Mouse (Mus musculus): Measurements from ENCODE around the gene Becn1. TPM values are rescaled to one million over a fixed set of nuclear protein-coding genes. Genes with fewer than 3 reads are reported as not detected.
"Not testable (repeated sequence)": the region's sequence is repeated elsewhere in the genome, so short reads cannot be mapped to it uniquely, and the experiment has no call there.

The Becn1 gene
- total RNA-seq (2021), result 100 to 1,000 TPM; 219 to 223 TPM
- long read RNA-seq, experiment 1, full-length matches to known transcripts, result 146 of 184 reads
- long read RNA-seq, experiment 1, partial matches to known transcripts, result 15 of 184 reads
- long read RNA-seq, experiment 1, other reads (novel, unspliced or antisense), result 23 of 184 reads
- long read RNA-seq, experiment 2, full-length matches to known transcripts, result 180 of 221 reads
- long read RNA-seq, experiment 2, partial matches to known transcripts, result 10 of 221 reads
- long read RNA-seq, experiment 2, other reads (novel, unspliced or antisense), result 31 of 221 reads

GRCm38 (mm10) chr11:101302004-101302798 is at the start of gene Becn1:
TSS of gene Becn1 (minus strand) at chr11:101302286.
- H3K27ac ChIP-seq, result peak within 1 kb of the TSS; percentile 82
- peak within 1 kb of the TSS; percentile 98 for H3K4me3 ChIP-seq
- peak; percentile 99 for TF ChIP-seq CTCF (conservative IDR thresholded peaks at IDR 0.05)
- DNase-seq (ENCODE audit: low spot score in 2 of 2), result peak; percentile 95 to 100

- Histone ChIP-seq H3K4me3 (no peak overlapping the region), H3K27ac (no peak overlapping the region)
- no peak for DNase-seq (ENCODE audit: low spot score in 2 of 2)
- no peak for TF ChIP-seq CTCF (conservative IDR thresholded peaks at IDR 0.05)
Observed at GRCm38 (mm10) chr11:101351721-101352111, 49.6 kb upstream of the Becn1 start.

- no peak overlapping the region for H3K4me3 ChIP-seq
- no peak for TF ChIP-seq CTCF (conservative IDR thresholded peaks at IDR 0.05)
- no peak overlapping the region for H3K27ac ChIP-seq
- DNase-seq (ENCODE audit: low spot score in 2 of 2), result no peak
Observed at GRCm38 (mm10) chr11:101351100-101351720, 49.1 kb upstream of the Becn1 start.

- DNase-seq (ENCODE audit: low spot score in 2 of 2), result no peak
- H3K4me3 ChIP-seq, result no peak overlapping the region
- no peak overlapping the region for H3K27ac ChIP-seq
- TF ChIP-seq CTCF (conservative IDR thresholded peaks at IDR 0.05), result no peak
Observed at GRCm38 (mm10) chr11:101349216-101349615, 47.1 kb upstream of the Becn1 start.

GRCm38 (mm10) chr11:101348774-101349173 is 46.7 kb upstream of the Becn1 start:
- DNase-seq (ENCODE audit: low spot score in 2 of 2), result no peak
- Histone ChIP-seq H3K4me3 (no peak overlapping the region), H3K27ac (no peak overlapping the region)
- TF ChIP-seq CTCF (conservative IDR thresholded peaks at IDR 0.05), result no peak

GRCm38 (mm10) chr11:101347083-101347775 is 45.1 kb upstream of the Becn1 start:
- Histone ChIP-seq H3K27ac (no peak overlapping the region), H3K4me3 (no peak overlapping the region)
- DNase-seq (ENCODE audit: low spot score in 2 of 2), result no peak
- TF ChIP-seq CTCF (conservative IDR thresholded peaks at IDR 0.05), result no peak

GRCm38 (mm10) chr11:101338123-101338760 is 36.2 kb upstream of the Becn1 start:
- TF ChIP-seq CTCF (conservative IDR thresholded peaks at IDR 0.05), result no peak
- DNase-seq (ENCODE audit: low spot score in 2 of 2), result no peak
- H3K27ac ChIP-seq, result no peak overlapping the region
- H3K4me3 ChIP-seq, result peak overlapping the region; percentile 41

- Histone ChIP-seq H3K4me3 (no peak overlapping the region), H3K27ac (no peak overlapping the region)
- peak; percentile 24; the same call in 1 of the 2 replicates for TF ChIP-seq CTCF (conservative IDR thresholded peaks at IDR 0.05)
- no peak for DNase-seq (ENCODE audit: low spot score in 2 of 2)
Observed at GRCm38 (mm10) chr11:101335685-101336084, 33.6 kb upstream of the Becn1 start.

- no peak overlapping the region for H3K27ac ChIP-seq
- no peak for DNase-seq (ENCODE audit: low spot score in 2 of 2)
- no peak overlapping the region for H3K4me3 ChIP-seq
- no peak for TF ChIP-seq CTCF (conservative IDR thresholded peaks at IDR 0.05)
Observed at GRCm38 (mm10) chr11:101334516-101334915, 32.4 kb upstream of the Becn1 start.

GRCm38 (mm10) chr11:101334023-101334422 is 31.9 kb upstream of the Becn1 start:
- H3K4me3 ChIP-seq, result no peak overlapping the region
- no peak for TF ChIP-seq CTCF (conservative IDR thresholded peaks at IDR 0.05)
- no peak overlapping the region for H3K27ac ChIP-seq
- no peak for DNase-seq (ENCODE audit: low spot score in 2 of 2)

GRCm38 (mm10) chr11:101332537-101332936 is 30.5 kb upstream of the Becn1 start:
- Histone ChIP-seq H3K27ac (no peak overlapping the region), H3K4me3 (no peak overlapping the region)
- DNase-seq (ENCODE audit: low spot score in 2 of 2), result no peak
- no peak for TF ChIP-seq CTCF (conservative IDR thresholded peaks at IDR 0.05)

GRCm38 (mm10) chr11:101330961-101331360 is 28.9 kb upstream of the Becn1 start:
- not testable (repeated sequence) for H3K27ac ChIP-seq; DNase-seq (ENCODE audit: low spot score in 2 of 2); H3K4me3 ChIP-seq

Measured in layer of hippocampus, adult 2 months (tissue).